Mouse (Mus musculus) embryo, embryonic 10.5 days (tissue): Measurements from ENCODE around the gene Traf4.
"Not testable (repeated sequence)": the region's sequence is repeated elsewhere in the genome, so short reads cannot be mapped to it uniquely, and the experiment has no call there.

Experiments used
- DNase-seq: peaks from one replicate; pipeline ENCODE4 v3.0.0-alpha.2; 2015; ENCODE audit warnings: low spot score

Gene Traf4

DNA sequence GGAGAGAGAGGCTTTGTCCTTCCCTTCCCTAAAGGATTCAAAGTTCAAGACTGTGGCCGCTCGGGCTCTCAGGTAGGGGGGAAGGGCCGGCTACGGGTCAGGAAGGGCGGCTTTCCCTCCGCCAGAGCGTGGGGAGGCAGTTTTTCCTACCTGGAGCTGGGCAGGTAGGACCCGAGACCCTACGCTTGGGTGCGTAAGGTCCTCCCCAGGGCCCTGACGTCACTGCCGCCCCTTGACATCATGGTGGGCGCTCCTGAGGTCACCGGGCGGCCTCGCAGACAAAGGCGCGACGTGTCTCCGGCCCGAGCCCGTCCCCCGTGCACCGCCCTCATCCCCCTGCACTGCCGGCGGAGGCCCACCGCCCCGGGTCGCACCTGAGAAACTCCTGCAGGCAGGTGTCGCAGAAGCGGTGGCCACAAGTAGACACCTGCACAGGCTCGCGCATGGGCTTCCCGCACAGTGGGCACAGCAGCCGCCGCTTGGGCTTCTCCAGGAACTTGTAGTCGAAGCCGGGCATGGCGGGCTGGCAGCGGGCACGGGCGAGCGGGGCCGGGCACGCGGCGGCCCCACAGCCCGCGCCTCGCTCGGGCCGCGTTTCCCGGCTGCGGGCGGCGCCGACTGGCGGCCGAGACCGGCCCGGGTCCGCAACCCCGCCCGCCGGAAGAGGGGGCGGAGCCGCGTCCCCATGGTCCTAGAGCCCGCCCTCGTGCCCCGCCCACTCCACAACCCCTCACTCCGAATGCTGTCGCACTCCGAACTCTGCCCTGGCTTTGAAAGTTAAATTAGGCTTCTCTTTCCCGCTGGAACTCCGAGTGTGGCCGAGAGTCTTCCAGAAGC is at the start of gene Traf4:
Gene Traf4, minus strand, starts transcription at position 666 of the 837 bp plus-strand sequence.
- DNase-seq = peak; percentile 94

DNA sequence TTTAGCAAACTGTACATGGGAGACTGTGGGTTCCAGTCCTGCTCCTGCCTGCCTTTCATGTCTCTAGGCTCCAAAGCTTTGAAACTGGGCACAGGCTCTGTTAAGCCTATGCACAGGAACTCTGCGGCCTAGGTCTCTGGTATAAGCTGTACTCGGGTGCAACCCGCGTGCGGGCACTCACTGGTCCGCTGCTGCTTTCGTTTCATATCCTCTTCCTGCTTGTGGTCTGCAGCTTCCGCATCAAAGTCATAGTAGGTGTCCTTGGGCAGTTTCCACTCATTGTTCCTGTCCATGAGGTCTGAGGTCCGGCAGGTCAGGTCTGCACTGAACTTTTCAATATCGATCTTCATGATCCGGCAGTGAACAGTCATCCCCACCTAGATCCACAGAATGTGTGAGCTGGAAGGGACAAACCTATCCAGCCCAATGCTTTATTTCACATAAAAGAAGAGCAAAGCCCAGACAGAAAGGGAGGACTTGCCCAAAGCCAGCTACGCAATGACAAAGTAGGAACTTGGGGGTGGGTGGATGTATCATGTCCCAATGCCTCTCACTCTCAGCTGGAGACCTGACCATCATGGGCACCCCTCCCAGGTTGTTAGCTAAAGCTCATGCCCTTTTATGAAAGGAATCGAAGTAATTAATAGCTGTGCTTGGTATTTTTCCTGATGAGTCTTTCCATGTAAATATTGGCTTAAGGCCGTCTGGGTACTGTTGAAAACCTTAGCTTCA is 47.9 kb upstream of the Traf4 start:
- DNase-seq = no peak

DNA sequence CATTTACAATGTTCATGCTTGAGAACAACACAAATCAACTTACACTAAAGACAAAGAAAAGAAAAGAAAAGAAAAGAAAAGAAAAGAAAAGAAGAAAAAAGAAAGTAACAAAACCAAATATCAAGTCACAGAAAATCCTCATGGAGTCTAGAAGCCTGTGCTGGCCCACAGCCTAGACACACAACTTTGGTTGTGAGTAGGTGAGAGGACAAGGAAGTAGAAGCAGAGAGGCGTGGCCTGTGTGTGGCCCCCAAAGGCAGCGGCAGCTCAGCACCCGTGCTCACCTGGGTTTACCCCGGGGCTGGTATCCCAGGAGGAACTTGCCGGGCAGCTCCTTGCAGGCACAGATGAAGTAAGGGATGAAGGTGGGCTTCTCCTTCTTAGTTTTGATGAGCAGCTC is 46.1 kb upstream of the Traf4 start:
- no peak for DNase-seq

GRCm38 (mm10) chr11:78210615-78211014 is 45.2 kb upstream of the Traf4 start:
- no peak for DNase-seq

GRCm38 (mm10) chr11:78209886-78210285 is 44.5 kb upstream of the Traf4 start:
- DNase-seq = no peak

DNA sequence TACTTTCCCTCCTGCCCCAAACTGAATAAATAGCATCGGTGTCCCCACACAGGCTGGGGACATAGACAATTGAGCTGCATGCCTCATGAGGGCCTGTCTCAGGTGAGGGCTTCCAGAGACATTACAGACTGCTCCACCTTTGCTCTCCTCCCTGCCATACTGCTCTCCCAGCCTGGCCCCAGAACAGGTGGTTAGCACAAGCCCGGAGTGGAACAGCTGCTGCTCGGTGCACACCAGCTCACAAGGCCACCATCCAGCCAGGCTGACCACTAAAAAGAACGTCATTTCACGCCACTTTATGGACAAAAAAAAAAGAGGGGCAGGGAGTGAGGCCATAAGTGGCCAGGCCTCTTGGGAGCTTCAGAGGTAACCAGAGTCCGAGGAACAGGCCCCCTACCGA is 41.8 kb upstream of the Traf4 start:
- no peak for DNase-seq

DNA sequence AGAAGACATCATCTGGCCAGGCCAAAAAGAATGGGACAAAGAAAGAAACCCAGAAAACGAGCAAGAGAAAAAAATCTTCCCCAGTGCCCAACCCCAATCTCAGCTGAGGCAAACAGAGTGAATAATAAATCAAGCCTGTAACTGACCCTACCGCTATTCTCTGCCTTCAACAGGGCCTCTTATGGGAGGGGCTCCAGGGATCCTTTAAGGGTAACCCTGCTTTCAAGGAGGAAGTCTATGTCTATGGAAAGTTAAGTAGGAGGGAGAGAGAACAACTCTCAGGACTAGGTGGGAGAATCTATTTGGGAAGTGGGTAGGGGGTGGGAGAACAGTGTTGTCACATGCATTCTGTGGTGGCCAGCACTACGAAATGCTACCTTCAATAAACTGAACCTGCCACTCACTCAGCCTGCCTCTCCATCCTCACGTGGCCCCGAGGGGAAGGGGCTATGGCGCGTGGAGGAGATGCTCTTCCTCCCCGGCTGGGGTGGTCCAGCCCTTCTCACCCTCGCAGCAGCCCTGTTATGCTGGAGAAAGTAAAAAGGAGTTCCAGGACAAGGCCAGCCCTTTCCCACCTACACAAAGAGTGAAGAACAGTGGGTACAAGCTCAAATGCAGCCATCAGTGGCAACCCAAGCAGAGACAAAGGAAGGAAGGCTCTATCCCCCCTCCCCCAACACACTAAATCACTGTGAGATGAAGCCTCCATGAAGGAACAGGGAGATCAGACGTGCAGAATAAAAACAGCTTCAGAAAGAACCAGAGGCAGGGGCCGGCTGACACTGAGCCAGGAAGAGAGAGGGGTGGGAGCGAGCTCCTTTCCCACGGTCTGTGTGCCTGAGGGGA is 40.2 kb upstream of the Traf4 start:
- peak; percentile 52 for DNase-seq

GRCm38 (mm10) chr11:78204287-78204686 is 38.9 kb upstream of the Traf4 start:
- DNase-seq = no peak

GRCm38 (mm10) chr11:78202372-78202771 is 37.0 kb upstream of the Traf4 start:
- DNase-seq = no peak

- DNase-seq = no peak
Observed at GRCm38 (mm10) chr11:78195101-78195863, 29.9 kb upstream of the Traf4 start.

DNA sequence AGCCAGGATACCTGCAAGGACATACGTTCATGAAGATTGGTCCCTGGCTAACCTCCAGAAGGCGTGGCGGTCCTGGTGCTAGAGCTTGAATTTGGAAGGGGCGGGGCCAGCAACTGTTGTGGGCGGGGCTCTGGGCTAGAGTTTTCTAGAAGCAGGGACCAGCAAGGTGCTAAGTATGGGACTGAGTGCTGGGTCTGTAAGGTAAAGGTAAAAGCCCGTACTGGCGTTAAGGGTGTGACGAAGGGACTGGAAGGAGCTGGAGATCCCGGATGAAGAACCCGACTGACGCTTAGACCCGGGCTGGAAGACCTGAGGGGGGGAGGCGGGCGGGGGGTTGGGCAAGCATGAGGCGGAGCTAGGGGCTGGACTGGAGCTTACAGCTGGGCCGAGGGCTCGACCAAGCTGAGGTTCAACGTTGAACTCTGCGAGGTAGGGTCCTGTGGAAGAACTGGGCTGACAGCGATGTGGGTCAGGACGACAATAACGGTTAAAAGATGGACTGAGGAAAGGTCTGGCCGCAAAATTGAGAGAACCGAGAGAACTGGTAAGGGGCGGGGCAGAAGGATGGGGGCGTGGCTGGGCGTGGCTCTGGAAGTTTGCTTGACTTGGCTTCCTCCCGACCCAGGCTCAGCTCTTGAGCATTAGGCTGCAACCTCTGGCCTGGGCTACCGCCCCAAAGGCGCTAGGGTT is 29.2 kb upstream of the Traf4 start:
- peak; percentile 81 for DNase-seq

DNA sequence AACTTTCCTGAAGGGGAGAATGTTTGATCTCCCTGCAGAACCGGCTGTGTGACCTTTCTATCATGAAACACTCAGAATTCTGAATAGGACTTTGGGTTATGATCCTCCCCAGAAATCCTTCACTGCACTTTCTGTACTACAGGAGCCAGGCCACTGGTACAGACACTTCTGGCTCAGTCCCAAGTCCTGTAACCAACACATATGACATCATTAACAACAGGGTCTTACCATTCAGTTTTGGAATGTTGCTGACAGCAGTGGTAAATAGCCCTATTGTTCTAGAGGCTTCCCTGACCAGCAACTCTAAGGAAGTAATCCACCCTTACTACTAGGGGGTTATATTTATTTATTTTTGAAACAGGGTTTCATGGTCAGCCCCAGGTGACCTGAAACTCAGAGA is 27.7 kb upstream of the Traf4 start, which contains the start of gene Proca1:
Gene Proca1, plus strand, starts transcription at position 280 of the 400 bp plus-strand sequence.
- DNase-seq = no peak

GRCm38 (mm10) chr11:78190041-78190440 is 24.7 kb upstream of the Traf4 start:
- no peak for DNase-seq

DNA sequence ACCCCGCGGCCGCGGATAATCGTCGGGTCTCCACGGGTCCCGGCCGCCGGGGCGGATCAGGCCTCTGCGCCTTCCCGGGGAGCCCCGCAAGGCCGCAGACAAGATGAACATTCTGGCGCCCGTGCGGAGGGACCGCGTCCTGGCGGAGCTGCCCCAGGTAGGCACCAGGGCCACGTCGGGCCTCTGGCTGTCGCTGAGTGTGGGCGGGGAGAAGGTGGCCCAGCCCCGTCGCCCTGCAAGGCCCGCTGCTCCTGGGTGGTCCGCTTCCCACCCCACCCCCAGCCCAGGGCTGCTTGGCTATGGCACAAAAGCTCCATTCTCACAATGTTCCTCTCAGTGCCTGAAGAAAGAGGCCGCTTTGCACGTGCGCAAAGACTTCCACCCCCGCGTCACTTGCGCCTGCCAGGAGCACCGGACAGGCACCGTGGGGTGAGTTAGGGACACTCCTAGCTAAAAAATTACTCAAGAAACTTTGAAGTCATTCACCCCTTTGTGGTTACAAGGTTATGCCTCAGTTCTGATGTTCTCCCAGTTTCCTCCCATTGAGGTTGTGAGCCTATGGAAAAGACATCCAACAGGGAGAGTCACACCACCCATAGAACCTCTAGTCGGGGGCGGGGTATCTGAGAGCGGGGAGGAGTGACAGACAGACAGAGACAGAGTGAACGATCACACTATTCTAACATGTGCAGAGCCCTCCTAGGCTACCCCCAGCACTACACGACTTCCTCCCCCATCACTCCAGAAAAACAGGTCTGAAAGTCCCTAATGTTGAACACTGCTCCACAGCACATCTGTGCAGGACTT is 24.0 kb upstream of the Traf4 start:
- peak; percentile 94 for DNase-seq

DNA sequence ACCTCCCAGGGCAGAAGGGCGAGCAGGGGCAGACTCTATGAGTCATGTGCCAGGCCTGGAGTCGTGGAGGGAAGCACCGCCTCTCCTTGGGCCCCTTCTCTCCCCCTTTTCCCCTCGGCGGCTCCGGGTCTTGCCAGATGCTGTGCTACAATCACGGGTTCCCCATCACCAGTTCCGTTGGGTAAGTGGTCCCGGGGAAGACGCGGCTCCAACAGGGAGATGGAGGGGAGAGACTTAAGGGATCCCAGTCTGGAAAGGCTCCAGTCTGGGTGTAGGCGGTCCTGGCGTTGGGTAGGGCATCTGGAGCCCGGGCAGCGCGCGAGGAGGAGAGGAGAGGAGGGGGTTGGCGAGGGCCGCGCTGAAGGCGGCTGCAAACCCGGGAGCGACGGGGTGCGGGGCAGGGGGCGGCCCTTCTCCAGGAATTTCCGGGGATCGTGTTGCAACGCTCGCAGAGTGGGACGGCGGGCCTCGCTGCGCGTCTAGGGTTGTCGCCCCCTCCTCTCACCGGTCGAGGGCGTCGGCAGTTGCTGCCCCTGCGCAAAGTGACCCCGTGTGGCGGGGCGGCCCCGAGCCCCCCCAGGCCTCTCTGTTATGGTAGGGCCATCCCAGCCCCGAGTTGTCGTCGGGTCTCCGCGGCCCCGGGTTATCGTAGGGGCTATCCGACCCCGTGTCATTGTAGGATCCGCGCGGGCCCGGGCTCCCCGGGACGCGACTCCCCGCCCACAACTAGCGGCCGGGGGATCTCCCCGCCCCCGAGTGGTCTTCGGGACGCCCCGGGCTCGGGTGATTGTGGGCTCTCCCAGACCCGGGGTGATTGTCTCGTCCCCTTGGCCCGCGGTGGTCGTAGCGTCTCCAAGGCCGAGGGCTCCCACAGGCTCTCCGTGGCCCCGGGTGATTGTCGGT is 23.2 kb upstream of the Traf4 start, which contains the start of gene Rab34:
Gene Rab34, plus strand, starts transcription at position 100 of the 903 bp plus-strand sequence.
- DNase-seq = peak; percentile 90

DNA sequence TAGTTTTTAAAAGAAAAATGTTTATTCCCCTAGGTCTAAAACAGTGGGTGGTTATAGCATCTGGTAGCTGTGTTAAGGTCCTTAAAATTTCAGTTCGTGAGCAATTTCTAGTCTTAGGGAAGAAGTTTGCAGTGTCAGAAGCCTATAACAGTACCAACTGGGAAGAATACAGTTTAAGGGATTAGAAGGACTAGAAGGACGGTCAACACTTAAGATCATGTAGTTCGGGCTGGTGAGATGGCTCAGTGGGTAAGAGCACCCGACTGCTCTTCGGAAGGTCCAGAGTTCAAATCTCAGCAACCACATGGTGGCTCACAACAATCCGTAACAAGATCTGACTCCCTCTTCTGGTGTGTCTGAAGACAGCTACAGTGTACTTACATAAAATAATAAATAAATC is 19.3 kb upstream of the Traf4 start:
- DNase-seq = not testable (repeated sequence)

GRCm38 (mm10) chr11:78183884-78184514 is 18.6 kb upstream of the Traf4 start:
- DNase-seq = no peak
